Mouse (Mus musculus) stomach, embryonic 16.5 days (tissue): ENCODE measurements around the gene Olfr975. TPM values are rescaled to one million over a fixed set of nuclear protein-coding genes. Genes with fewer than 3 reads are reported as not detected.
"Not testable (repeated sequence)": the region's sequence is repeated elsewhere in the genome, so short reads cannot be mapped to it uniquely, and the experiment has no call there.

Source experiments
- ATAC-seq: fragments of 200-750 bp; cut with Nextera tagmentation; 2 replicates; pipeline ENCODE4 v1.8.0; 2017; ENCODE audit warnings: moderate number of reproducible peaks, moderate TSS enrichment; ENCODE audit not compliant: insufficient read depth, low FRiP score
- H3K27ac ChIP-seq: fragments of 300-500 bp; sonication (generic); 2 replicates; pipeline ENCODE4 v1.5.1; 2014; ENCODE audit warnings: low read length
- H3K27me3 ChIP-seq: fragments of 300-500 bp; sonication (generic); 2 replicates; pipeline ENCODE4 v1.6.1; 2014; ENCODE audit warnings: low read length, control low read depth, mixed read lengths; ENCODE audit not compliant: control insufficient read depth, insufficient read depth
- H3K36me3 ChIP-seq: fragments of 300-500 bp; sonication (generic); 2 replicates; pipeline ENCODE4 v1.6.1; 2014; ENCODE audit warnings: low read length; ENCODE audit not compliant: control insufficient read depth, insufficient read depth
- H3K4me1 ChIP-seq: fragments of 300-500 bp; sonication (generic); 2 replicates; pipeline ENCODE4 v1.6.1; 2014; ENCODE audit warnings: low read length, control low read depth, mixed read lengths; ENCODE audit not compliant: control insufficient read depth, insufficient read depth
- H3K4me2 ChIP-seq: fragments of 300-500 bp; sonication (generic); 2 replicates; pipeline ENCODE4 v1.6.1; 2014; ENCODE audit warnings: low read depth, low read length, mixed read lengths
- H3K4me3 ChIP-seq: fragments of 300-500 bp; sonication (generic); replicated peaks from 2 replicates; pipeline ENCODE4 v1.5.1; 2014; ENCODE audit warnings: mild to moderate bottlenecking, low read length
- H3K9ac ChIP-seq: fragments of 300-500 bp; sonication (generic); 2 replicates; pipeline ENCODE4 v1.6.1; 2014; ENCODE audit warnings: low read length
- H3K9me3 ChIP-seq: fragments of 300-500 bp; sonication (generic); replicated peaks from 2 replicates; pipeline ENCODE4 v1.6.1; 2016; ENCODE audit warnings: low read length, control low read depth; ENCODE audit not compliant: control insufficient read depth
- WGBS: fragments of 180-500 bp; shearing (Covaris S2); extraction: QIAGEN DNeasy Blood & Tissue Kit; methylation state at CpG from one replicate; pipeline ENCODE4 v1.1.7; 2014; 5-methylcytosine and 5-hydroxymethylcytosine counted together
- polyA plus RNA-seq: library from polyadenylated mRNA; unstranded; fragments of >200 nt; fragmentation: Nextera tagmentation; extraction: Ambion mirVana; gene quantifications from 2 replicates; pipeline ENCODE4 v1.2.1, GENCODE M21; 2015

Olfr975 gene
- not detected in 2 replicates for polyA plus RNA-seq

DNA sequence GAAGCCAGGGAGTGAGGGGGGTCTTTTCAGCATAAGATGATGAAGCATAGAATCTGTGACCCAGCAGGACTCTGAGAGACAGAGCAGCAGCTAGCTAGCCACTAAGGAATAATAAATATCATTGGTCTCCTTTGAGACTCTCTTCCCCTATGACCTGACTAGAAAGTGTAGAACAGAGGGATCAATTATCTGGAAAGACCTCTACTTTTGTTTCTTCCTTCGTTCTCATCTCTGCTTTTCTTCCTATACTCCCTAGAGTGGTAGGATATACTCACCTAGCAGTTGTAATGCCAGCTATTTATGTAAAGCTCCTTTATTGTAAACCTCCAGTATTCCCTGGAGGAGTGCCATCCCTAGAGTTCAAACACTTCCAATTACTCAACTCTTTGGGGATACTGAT is at the start of gene Olfr975:
TSS of gene Olfr975 (minus strand) at position 101 of the 400 bp plus-strand sequence.
- Histone ChIP-seq H3K27me3 (no peaks in the 10 kb centered on the region), H3K9ac (no peak within 1 kb of the TSS), H3K27ac (no peak within 1 kb of the TSS), H3K4me3 (no peak within 1 kb of the TSS), H3K36me3 (no peaks in the 10 kb centered on the region), H3K9me3 (no peaks in the 10 kb centered on the region), H3K4me2 (no peak within 1 kb of the TSS), H3K4me1 (no peaks in the 10 kb centered on the region)
- WGBS = 58% methylated on average over 1 of the region's 1 CpGs
- no peak for ATAC-seq

DNA sequence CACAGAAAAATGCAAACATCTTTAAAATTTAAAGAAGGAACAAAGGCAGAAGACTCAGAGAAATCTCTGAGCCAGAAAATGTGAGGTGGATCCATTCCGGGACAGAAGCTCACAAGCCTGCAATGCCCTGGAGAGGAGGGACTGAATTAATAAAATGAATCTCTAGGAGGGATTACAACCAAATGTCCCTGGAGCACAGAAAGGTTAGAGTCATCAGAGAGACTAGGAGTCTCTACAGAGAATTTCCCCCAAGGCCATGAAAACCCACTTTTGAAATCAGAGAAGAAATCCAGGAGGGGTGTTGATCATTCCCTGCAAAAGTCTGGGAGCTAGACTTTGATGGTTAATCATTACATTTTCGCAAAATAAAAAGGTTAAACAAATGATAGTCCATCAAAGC is 40.0 kb upstream of the Olfr975 start, which contains the start of gene Olfr978:
TSS of gene Olfr978 (plus strand) at position 301 of the 400 bp plus-strand sequence.
- WGBS = 85% methylated on average over 2 of the region's 2 CpGs
- Histone ChIP-seq H3K36me3 (no peaks in the 10 kb centered on the region), H3K27me3 (no peaks in the 10 kb centered on the region), H3K9me3 (no peaks in the 10 kb centered on the region), H3K4me3 (no peak within 1 kb of the TSS), H3K4me1 (no peaks in the 10 kb centered on the region), H3K27ac (no peak within 1 kb of the TSS), H3K9ac (no peak within 1 kb of the TSS), H3K4me2 (no peak within 1 kb of the TSS)
- no peak for ATAC-seq

DNA sequence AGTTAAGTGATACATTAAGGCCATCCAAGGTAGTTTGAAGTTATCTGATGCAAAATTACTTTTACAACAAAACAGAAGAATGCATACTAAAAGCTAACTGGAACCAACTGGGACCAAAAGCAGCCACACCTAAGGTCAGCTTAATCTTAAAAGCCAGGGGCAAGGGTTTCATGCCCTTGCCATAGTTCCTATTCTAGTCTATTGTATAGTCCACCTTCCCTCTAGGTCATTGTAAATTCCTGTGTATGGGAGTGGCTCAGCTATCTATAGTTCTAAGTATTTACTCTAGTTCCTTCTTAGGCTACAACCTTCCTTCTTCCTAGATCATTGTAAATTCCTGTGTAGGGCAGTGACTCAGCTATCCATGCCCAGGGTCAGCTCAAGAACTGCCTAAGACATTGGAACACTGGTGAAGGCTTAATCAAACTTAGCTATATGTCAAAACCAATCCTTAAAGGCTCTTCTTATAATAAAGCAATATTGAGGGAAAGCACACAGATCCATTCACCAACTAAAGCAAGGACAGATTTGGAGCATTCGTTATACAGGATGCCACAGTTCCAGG is 24.8 kb upstream of the Olfr975 start:
- not testable (repeated sequence) for H3K4me2 ChIP-seq, H3K27ac ChIP-seq, H3K27me3 ChIP-seq, H3K9ac ChIP-seq, H3K4me3 ChIP-seq, ATAC-seq, H3K9me3 ChIP-seq, H3K4me1 ChIP-seq, H3K36me3 ChIP-seq
- WGBS = 80% methylated on average over 1 of the region's 1 CpGs

DNA sequence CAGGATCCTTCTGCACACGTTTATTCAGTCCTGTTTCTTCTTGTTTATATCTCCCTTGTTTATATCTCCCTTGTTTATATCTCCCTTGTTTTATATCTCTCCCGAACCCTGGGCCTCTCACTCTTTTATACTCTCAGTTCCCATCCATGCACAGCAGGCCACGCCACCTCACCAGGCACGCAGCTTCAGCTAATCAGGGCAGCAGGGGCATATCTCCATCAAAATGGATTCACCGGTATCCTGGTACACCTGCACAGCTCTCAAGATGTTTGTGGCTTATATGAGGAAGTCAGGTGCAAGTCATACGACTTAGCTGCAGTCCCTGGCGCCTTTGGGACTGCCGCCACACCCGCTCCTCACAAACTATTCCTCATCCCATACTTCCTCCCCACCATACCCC is 9.2 kb upstream of the Olfr975 start, which contains the start of gene Olfr976:
TSS of gene Olfr976 (minus strand) at position 101 of the 400 bp plus-strand sequence.
- H3K27me3 ChIP-seq, H3K9me3 ChIP-seq, H3K36me3 ChIP-seq, H3K9ac ChIP-seq, H3K27ac ChIP-seq, H3K4me1 ChIP-seq, ATAC-seq, H3K4me3 ChIP-seq, H3K4me2 ChIP-seq: not testable (repeated sequence)
- 77% methylated on average over 6 of the region's 9 CpGs for WGBS

DNA sequence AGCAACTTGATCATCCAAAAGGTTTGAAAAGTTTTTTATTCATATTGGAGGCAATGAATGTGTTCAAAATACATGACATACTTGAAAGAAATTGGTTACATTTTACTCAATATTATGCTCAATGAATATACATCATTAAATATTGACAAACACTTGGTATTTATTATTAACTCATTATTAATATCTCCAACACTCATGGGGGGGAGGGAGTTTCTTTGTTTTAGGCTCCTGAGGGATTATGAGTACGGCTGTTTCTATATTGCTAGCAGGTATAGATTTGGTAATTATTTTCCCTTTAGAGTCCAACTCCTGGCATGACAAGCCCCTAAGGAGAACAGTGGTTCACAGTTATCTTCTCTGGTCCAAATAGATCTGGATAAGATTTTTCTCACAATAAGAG is 14.6 kb downstream of the Olfr975 start, which contains the start of gene Olfr974:
TSS of gene Olfr974 (plus strand) at position 301 of the 400 bp plus-strand sequence.
- H3K36me3 ChIP-seq = no peaks in the 10 kb centered on the region
- H3K9me3 ChIP-seq = no peaks in the 10 kb centered on the region
- no peak within 1 kb of the TSS for H3K9ac ChIP-seq
- 76% methylated on average over 1 of the region's 1 CpGs for WGBS
- H3K27me3 ChIP-seq = no peaks in the 10 kb centered on the region
- no peak within 1 kb of the TSS for H3K4me2 ChIP-seq
- ATAC-seq = no peak
- H3K4me3 ChIP-seq = no peak within 1 kb of the TSS
- no peaks in the 10 kb centered on the region for H3K4me1 ChIP-seq
- no peak within 1 kb of the TSS for H3K27ac ChIP-seq

DNA sequence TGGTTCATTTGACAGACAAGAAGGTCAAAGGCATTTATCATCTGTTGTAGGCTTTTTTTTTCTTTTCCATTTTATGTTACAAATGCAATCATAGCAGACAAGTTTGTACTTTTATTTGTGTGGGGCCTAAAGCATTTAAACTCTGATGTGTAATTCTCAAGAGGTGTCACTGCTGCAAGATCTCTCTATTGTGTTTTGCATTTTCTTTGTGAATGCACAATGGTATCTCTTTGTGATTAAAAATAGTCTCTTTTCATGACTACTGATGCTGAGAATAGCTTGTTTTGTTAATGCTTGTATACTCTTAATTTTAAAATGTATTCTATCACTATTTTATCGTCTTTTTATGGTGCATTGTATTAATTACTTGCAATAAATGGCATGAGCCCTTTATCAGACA is 23.0 kb downstream of the Olfr975 start:
- not testable (repeated sequence) for H3K4me3 ChIP-seq, H3K27me3 ChIP-seq, ATAC-seq, H3K9ac ChIP-seq, H3K27ac ChIP-seq, H3K4me2 ChIP-seq, H3K36me3 ChIP-seq, H3K4me1 ChIP-seq, H3K9me3 ChIP-seq
- 61% methylated on average over 1 of the region's 1 CpGs for WGBS

DNA sequence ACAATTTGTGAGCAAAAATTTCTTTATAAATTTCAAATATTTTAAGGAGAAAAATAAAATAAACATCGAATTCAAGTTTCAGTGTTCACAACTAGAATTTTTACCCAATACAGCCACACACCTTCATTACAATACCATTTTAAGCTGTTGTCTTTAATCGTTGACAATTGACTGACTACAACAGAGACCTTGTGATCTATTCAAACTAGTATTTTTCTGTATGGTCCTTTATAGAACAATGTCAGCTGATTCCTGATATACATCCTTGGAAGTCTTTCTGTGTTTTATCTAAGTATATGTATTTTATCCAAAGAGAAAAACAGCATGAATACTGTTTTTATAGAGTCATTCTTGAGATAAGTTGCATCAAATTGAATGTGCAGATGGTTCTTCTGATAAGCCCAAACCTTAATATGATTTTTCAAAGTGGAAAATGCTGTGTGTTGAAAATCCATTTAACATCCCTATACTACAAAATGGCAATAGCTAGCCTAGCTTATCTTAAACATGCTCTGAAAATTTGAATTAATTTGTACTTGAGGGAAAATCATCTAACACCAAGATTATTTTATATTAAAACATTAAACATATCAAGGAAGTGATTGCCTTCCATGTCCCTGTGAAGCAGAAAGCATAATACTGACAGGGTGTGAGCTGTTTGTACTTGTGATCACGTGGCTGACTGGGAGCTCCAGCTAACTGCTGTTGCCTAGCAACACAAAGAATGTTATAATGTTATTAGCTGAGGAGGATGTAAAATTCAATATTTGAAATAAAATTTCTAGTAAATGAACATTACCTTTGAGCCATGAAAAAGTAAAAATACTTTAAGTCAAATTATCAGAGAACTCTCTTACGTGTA is 23.6 kb downstream of the Olfr975 start:
- not testable (repeated sequence) for ATAC-seq, H3K27ac ChIP-seq, H3K4me1 ChIP-seq, H3K9me3 ChIP-seq, H3K4me3 ChIP-seq, H3K9ac ChIP-seq, H3K27me3 ChIP-seq, H3K4me2 ChIP-seq, H3K36me3 ChIP-seq
- no CpG with 5 or more reads among the region's 4 CpGs for whole genome bisulfite sequencing

DNA sequence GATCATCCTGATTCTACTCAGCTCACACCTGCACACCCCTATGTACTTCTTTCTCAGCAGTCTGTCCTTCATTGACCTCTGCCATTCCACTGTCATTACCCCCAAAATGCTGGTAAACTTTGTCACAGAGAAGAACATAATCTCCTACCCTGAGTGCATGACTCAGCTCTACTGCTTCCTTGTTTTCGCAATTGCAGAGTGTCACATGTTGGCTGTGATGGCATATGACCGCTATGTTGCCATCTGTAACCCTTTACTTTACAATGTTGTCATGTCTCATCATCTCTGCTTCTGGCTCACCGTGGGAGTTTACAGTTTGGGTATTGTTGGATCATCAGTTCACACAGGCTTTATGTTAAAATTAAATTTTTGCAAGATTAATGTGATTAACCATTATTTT is 41.9 kb downstream of the Olfr975 start:
- no peak for ATAC-seq
- no peak overlapping the region for H3K9ac ChIP-seq
- no peak overlapping the region for H3K4me3 ChIP-seq
- no peak overlapping the region for H3K4me2 ChIP-seq
- H3K36me3 ChIP-seq = no peaks in the 10 kb centered on the region
- no peak overlapping the region for H3K27ac ChIP-seq
- WGBS = 79% methylated on average over 3 of the region's 3 CpGs
- H3K4me1 ChIP-seq = no peaks in the 10 kb centered on the region
- no peaks in the 10 kb centered on the region for H3K27me3 ChIP-seq
- H3K9me3 ChIP-seq = no peaks in the 10 kb centered on the region

DNA sequence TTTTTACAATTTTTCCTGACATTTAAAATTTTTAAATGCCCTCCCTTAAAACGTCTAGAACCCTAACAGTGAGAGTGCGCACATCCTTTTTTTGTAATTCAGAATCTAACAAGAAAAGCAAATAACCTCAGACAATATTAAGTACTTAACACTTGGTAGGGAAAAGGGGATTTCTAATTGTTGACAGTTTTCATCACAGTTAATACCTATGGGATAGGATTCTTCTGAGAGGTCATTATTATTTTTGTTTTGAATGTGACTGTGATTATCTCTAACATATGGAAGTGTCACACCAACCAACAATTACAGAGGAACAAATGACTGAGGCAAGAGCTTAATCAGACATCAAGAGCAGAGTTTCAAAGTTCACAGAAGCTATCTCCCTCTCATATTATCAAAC is 44.8 kb downstream of the Olfr975 start, which contains the start of gene Olfr229:
TSS of gene Olfr229 (plus strand) at position 301 of the 400 bp plus-strand sequence.
- no peaks in the 10 kb centered on the region for H3K9me3 ChIP-seq
- 66% methylated on average over 2 of the region's 2 CpGs for WGBS
- ATAC-seq = no peak
- no peaks in the 10 kb centered on the region for H3K36me3 ChIP-seq
- H3K4me1 ChIP-seq = no peaks in the 10 kb centered on the region
- no peak within 1 kb of the TSS for H3K9ac ChIP-seq
- H3K4me3 ChIP-seq = no peak within 1 kb of the TSS
- no peak within 1 kb of the TSS for H3K4me2 ChIP-seq
- H3K27ac ChIP-seq = no peak within 1 kb of the TSS
- no peaks in the 10 kb centered on the region for H3K27me3 ChIP-seq
